Mouse (Mus musculus) kidney, adult 18-20 months (tissue): ENCODE measurements around the gene Utp14b.

Experiments used
- DNase-seq: peaks from one replicate; pipeline ENCODE4 v3.0.0; 2021

Gene Utp14b

DNA sequence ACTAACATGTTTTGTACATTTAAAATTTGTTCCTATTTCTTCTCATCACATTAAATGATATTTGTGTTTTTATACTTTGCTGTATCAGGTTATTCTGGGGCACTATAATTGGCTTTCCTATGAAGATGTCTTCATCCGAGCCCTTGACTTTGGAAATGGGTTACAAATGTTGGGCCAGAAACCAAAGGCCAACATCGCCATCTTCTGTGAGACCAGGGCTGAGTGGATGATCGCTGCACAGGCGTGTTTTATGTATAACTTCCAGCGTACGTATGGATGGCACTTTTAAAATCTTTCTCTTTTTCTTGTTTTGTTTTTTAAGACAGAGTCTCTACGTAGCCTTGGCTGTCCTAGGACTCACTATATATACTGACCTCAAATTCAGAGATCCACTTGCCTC, 30.3 kb downstream of the Utp14b start:
- no peak for DNase-seq

DNA sequence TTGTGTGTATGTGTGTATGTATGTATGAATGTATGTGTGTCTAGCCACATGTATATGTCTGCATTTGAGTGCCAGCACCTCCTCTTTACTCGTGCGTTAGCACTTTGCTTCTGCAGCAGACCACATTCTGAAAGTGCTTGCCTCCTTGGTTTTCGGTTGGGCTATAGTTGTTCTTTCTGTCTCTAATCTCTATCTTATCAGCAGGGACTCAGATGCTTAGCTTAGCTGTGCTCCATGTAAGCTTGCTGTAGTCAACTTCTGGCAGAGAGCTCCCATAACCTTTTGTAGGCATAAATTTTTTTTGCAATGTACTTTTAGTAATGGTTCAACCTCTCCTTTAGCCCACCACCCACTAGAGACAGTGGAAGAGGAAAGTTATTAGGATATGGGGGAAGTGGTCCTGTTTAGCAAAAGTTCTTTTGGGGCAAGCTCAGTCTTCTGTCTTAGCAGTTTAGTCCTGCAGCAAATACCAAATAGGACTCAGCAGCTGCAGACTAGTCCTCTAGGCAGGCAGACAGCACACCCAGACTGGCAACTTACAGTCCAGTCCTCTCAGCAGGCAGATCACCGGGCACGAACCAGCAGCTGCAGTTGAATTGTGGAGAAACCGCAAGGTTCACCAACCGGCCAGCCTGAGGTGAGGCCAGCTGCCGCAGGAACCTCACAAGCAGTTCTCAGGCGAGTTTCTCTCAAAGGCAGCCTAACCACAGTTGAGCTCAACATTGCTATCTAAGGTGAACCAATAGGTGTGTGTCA, 36.8 kb downstream of the Utp14b start:
- no peak for DNase-seq

DNA sequence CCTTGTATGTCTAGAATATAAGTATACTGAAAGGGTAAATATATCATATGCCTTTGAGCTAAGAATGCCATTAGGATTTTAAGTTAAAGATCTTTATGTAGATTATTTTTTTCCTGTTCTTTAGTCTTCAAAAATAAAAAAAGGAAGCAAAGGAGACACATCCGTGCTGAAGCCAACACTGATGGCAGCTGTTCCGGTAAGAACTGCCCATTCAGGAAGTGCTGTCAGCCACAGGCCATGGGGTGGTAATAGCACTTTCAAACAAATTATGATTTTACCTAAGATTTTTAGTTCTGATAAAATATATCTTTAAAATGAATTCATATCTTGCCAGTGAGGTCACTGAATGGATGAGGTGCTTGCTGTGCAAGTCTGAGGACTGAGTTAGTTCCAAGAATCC, 38.5 kb downstream of the Utp14b start:
- DNase-seq: no peak

DNA sequence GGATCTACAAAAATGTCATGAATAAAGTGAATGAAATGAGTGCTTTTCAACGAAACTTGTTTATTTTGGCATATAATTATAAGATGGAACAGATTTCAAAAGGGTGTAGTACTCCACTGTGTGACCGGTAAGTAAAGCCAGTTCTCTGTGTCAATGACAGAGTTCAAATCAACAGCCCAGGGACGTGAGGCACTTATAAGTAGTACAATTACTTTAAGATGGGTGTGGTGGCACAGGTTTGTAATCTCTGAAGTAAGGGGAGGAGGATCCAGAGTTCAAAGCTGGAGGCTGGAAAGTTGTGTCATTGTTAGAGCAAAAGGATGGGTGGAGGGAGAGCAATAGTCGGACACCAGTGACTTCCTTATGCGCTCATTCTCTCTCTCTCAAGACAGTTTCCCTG, 39.1 kb downstream of the Utp14b start:
- no peak for DNase-seq

DNA sequence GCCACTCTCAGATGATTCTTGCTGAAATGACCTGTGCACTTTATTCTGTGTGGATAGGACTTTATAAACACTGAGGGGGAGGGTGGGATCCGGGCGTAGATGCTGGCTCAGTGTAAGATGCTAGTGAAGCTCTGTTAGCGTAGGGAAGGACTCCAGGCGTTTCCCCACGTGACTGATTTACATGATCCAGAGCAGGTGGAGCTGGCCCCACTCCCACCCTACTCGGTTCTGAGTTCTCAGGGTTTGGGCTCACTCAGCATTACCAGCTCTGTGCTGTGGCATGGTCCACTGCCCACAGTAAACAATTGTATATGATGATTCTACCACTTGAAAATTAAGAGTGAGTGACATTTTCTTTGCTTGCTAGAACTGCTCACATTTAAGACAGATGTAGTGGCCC, 40.3 kb downstream of the Utp14b start:
- DNase-seq: no peak

GRCm38 (mm10) chr1:78701740-78702139, 43.9 kb downstream of the Utp14b start:
- DNase-seq: no peak

DNA sequence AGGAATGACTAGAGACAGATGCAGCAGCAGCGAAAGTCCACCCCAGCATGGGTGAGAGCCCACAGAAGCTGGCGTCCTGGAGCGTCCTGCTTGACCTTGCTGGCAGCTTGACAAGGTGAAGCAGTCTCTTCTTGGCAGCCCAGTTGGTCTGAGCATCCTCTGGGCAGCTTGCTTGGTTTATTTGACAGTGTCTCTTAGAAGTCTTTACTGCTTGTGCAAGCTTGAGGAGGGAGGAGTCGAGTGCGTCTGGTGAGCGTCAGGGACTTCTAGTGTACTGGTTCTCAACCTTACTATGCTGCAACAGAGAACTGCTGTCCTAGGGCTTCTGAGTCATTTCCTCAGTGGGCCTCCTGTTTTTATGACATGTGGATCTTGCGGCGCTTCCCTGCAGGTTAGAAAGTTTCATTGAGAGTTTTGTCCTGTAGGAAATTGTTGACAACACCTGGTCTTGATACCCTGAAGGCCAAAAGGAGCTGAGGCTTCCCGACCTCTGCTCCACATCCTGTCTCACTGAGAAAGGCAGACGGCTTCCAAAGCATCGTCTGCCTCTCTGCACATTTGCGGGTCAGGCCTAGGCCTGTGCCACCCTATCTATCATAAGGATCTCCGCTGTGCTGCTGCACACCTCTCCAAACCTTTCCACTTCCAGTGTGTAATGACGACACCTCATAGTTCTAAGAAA, 44.6 kb downstream of the Utp14b start:
- DNase-seq: no peak

- no peak for DNase-seq
These were observed 45.1 kb downstream of the Utp14b start for GRCm38 (mm10) chr1:78702964-78703285.

DNA sequence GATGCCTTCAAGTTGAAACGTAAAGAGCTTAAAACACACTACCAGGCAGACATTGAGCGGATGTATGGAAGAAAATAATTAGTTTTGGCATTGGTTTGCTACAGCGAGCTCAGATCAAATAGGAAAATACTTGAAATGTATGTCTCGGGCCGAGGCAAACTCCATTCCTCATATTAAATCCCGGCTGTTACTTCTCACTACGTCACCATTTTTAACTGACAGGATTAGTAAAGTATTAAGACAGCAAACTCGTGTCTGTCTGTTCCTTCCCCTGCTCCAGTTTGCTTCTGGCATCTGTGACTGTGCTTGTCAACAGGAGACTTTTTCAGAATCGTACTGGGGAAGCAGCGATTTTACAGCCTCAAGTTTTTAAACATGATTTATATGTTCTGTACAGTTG, 48.5 kb downstream of the Utp14b start:
- no peak for DNase-seq

GRCm38 (mm10) chr1:78707280-78707679, 49.4 kb downstream of the Utp14b start:
- no peak for DNase-seq

GRCm38 (mm10) chr1:78710026-78710425, 52.2 kb downstream of the Utp14b start:
- no peak for DNase-seq

DNA sequence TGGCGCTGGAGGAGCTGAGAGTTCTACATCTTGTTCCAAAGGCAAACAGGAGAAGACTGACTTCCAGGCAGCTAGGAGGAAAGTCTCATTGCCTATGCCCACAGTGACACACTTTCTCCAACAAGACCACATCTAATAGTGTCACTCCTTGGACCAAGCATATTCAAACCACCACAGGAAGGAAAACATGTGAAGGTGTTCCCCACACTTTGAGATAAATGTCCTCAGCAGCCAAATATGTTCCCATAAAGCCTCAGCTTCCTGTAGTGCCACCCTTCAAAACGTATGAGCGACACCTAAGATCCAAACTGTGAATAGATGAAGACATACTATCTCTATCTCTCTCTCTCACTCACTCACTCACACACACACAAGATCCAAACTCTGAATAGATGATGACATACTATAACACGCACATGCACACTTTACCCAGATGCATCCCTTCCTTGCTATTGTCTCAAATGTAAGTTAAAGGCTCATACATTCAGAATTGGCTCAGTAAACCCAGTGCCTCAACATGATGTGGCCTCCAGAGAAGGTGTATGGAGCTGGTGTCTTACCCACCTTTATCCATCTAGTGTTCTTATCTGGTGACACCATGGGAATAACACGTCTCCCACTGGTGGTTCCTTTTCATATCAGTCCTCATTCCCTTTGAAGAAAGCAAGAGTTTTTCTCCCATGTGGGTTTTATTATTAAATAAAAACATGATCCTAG, 52.9 kb downstream of the Utp14b start:
- no peak for DNase-seq
